Mouse (Mus musculus): ENCODE results near the gene Lyrm7. TPM values are rescaled to one million over a fixed set of nuclear protein-coding genes. Genes with fewer than 3 reads are reported as not detected.

Gene Lyrm7
- total RNA-seq, 4 experiments from 2014 or later = 35.9 to 40.2 (median 39.3) TPM

- no peak for DNase-seq (ENCODE audit: low spot score)
Observed at GRCm38 (mm10) chr11:54845470-54846442, 15.0 kb downstream of the Lyrm7 start.

GRCm38 (mm10) chr11:54844959-54845358, 15.8 kb downstream of the Lyrm7 start:
- no peak for DNase-seq (ENCODE audit: low spot score)

GRCm38 (mm10) chr11:54844424-54844823, 16.3 kb downstream of the Lyrm7 start:
- no peak for DNase-seq (ENCODE audit: low spot score)

- DNase-seq (ENCODE audit: low spot score) = no peak
Observed at GRCm38 (mm10) chr11:54840891-54841290, 19.8 kb downstream of the Lyrm7 start.

GRCm38 (mm10) chr11:54839696-54840095, 21.0 kb downstream of the Lyrm7 start:
- DNase-seq (ENCODE audit: low spot score) = no peak

- no peak for DNase-seq (ENCODE audit: low spot score)
Observed at GRCm38 (mm10) chr11:54836106-54836505, 24.6 kb downstream of the Lyrm7 start.

GRCm38 (mm10) chr11:54834596-54834995, 26.1 kb downstream of the Lyrm7 start:
- DNase-seq (ENCODE audit: low spot score) = no peak

GRCm38 (mm10) chr11:54833833-54834232, 26.9 kb downstream of the Lyrm7 start:
- DNase-seq (ENCODE audit: low spot score) = no peak

- DNase-seq (ENCODE audit: low spot score) = no peak
Observed at GRCm38 (mm10) chr11:54826819-54827218, 33.9 kb downstream of the Lyrm7 start.

- DNase-seq (ENCODE audit: low spot score) = no peak
Observed at GRCm38 (mm10) chr11:54825774-54826173, 34.9 kb downstream of the Lyrm7 start.

- DNase-seq (ENCODE audit: low spot score) = no peak
Observed at GRCm38 (mm10) chr11:54823467-54823866, 37.2 kb downstream of the Lyrm7 start.

- DNase-seq (ENCODE audit: low spot score) = no peak
Observed at GRCm38 (mm10) chr11:54819489-54819888, 41.2 kb downstream of the Lyrm7 start.

- no peak for DNase-seq (ENCODE audit: low spot score)
Observed at GRCm38 (mm10) chr11:54817449-54817848, 43.3 kb downstream of the Lyrm7 start.

- DNase-seq (ENCODE audit: low spot score) = no peak
Observed at GRCm38 (mm10) chr11:54815659-54816058, 45.1 kb downstream of the Lyrm7 start.

GRCm38 (mm10) chr11:54812812-54813516, 47.8 kb downstream of the Lyrm7 start:
- peak; percentile 23 for DNase-seq (ENCODE audit: low spot score)

GRCm38 (mm10) chr11:54812314-54812713, 48.4 kb downstream of the Lyrm7 start:
- no peak for DNase-seq (ENCODE audit: low spot score)

- no peak for DNase-seq (ENCODE audit: low spot score)
Observed at GRCm38 (mm10) chr11:54811054-54811453, 49.7 kb downstream of the Lyrm7 start.

- DNase-seq (ENCODE audit: low spot score) = no peak
Observed at GRCm38 (mm10) chr11:54809582-54809981, 51.1 kb downstream of the Lyrm7 start.

- no peak for DNase-seq (ENCODE audit: low spot score)
Observed at GRCm38 (mm10) chr11:54808177-54808576, 52.5 kb downstream of the Lyrm7 start.

GRCm38 (mm10) chr11:54807669-54808068, 53.0 kb downstream of the Lyrm7 start:
- no peak for DNase-seq (ENCODE audit: low spot score)

- DNase-seq (ENCODE audit: low spot score) = no peak
Observed at GRCm38 (mm10) chr11:54806891-54807290, 53.8 kb downstream of the Lyrm7 start.

GRCm38 (mm10) chr11:54805196-54805595, 55.5 kb downstream of the Lyrm7 start:
- DNase-seq (ENCODE audit: low spot score) = peak; percentile 89

GRCm38 (mm10) chr11:54802621-54803020, 58.1 kb downstream of the Lyrm7 start:
- DNase-seq (ENCODE audit: low spot score) = no peak
